Mouse (Mus musculus) embryonic facial prominence, embryonic 10.5 days (tissue): Measurements from ENCODE around the gene Hsd3b6. TPM values are rescaled to one million over a fixed set of nuclear protein-coding genes. Genes with fewer than 3 reads are reported as not detected.
"Not testable (repeated sequence)": the region's sequence is repeated elsewhere in the genome, so short reads cannot be mapped to it uniquely, and the experiment has no call there.

Experiments used
- DNase-seq: peaks from one replicate; pipeline ENCODE4 v3.0.0-alpha.2; 2017; ENCODE audit warnings: low spot score
- H3K27ac ChIP-seq: fragments of 300-500 bp; sonication (generic); replicated peaks from 2 replicates; pipeline ENCODE4 v1.5.1; 2016; ENCODE audit warnings: mild to moderate bottlenecking
- H3K27me3 ChIP-seq: fragments of 300-500 bp; sonication (generic); replicated peaks from 2 replicates; pipeline ENCODE4 v1.6.1; 2016; ENCODE audit warnings: low read depth, mild to moderate bottlenecking; ENCODE audit not compliant: poor library complexity, severe bottlenecking
- H3K36me3 ChIP-seq: fragments of 300-500 bp; sonication (generic); replicated peaks from 2 replicates; pipeline ENCODE4 v1.6.1; 2016; ENCODE audit warnings: mild to moderate bottlenecking, moderate library complexity
- H3K4me1 ChIP-seq: fragments of 300-500 bp; sonication (generic); 2 replicates; pipeline ENCODE4 v1.6.1; 2016
- H3K4me3 ChIP-seq: fragments of 300-500 bp; sonication (generic); 2 replicates; pipeline ENCODE4 v1.5.1; 2016; ENCODE audit warnings: mild to moderate bottlenecking, moderate library complexity
- H3K9me3 ChIP-seq: fragments of 300-500 bp; sonication (generic); 2 replicates; pipeline ENCODE4 v1.6.1; 2016; ENCODE audit warnings: mild to moderate bottlenecking
- WGBS: fragments of 180-500 bp; shearing (Covaris S2); methylation state at CpG from one replicate; pipeline ENCODE4 v1.1.7; 2016; 5-methylcytosine and 5-hydroxymethylcytosine counted together
- polyA plus RNA-seq: library from polyadenylated mRNA; unstranded; fragments of >200 nt; fragmentation: Nextera tagmentation; extraction: Ambion mirVana; gene quantifications from 2 replicates; pipeline ENCODE4 v1.2.1, GENCODE M21; 2016

The Hsd3b6 gene
- polyA plus RNA-seq, 1 experiment from 2014 or later, result 9.1 TPM

- H3K36me3 ChIP-seq, H3K27ac ChIP-seq, H3K9me3 ChIP-seq, DNase-seq, H3K4me3 ChIP-seq, H3K4me1 ChIP-seq, H3K27me3 ChIP-seq: not testable (repeated sequence)
- WGBS, result 64% methylated on average over 3 of the region's 3 CpGs
These were observed 9.2 kb downstream of the Hsd3b6 start for GRCm38 (mm10) chr3:98805032-98805431.

DNA sequence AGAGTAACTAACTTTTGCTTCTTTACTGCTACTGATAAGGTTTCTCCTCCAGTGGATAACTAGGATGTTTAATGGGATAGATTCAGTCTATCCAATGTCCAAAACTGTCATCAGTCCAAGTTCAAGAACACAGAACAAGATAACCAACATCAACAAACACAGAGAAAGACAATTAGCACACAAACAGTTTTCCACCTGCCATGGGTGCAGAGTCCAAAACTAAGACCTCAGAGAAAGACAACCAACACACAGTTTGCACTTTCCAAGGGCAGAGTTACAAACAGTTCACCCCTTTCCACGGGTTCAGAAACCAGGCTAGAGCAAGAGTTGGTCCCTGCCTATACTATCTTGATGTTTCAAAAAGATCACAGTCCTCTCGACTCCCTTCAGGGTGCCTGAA is 27.7 kb downstream of the Hsd3b6 start:
- Histone ChIP-seq H3K4me3 (no peak overlapping the region), H3K4me1 (no peaks in the 10 kb centered on the region), H3K36me3 (no peaks in the 10 kb centered on the region), H3K27me3 (no peaks in the 10 kb centered on the region), H3K9me3 (no peaks in the 10 kb centered on the region), H3K27ac (no peak overlapping the region)
- no peak for DNase-seq
- 71% methylated on average over 2 of the region's 2 CpGs for WGBS

DNA sequence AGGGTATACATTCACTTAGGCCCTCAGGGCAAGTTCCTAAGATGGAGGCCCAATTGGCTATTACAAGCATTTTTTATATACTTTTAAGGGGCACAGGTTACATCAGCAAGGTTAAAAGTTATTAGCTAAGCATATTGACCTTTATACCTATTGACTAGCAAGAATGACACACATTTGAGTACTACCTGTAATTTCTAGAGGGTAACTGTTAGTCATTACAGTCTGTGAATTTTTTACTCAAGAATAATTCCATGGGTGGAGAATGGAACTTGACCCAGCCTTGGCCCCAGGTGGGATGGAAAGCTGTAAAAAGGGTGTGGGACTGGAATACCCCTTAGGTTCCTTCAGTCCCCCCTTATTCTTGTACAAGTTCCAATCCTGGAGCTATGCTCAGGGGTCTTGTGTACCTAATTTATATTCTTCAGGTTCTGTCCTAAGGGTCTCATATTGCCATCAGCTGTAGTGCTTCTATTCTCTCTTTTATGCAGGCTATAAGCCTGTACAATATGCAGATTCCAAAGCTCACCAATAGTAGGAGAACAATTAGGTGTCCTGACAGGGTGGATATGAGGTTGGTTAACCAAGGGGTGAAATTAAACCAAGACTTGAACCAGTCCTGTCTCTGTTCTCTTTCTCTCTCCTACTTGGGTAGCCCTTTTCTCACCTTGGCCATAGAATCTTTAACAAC is 31.9 kb downstream of the Hsd3b6 start:
- no peaks in the 10 kb centered on the region for H3K4me1 ChIP-seq

DNA sequence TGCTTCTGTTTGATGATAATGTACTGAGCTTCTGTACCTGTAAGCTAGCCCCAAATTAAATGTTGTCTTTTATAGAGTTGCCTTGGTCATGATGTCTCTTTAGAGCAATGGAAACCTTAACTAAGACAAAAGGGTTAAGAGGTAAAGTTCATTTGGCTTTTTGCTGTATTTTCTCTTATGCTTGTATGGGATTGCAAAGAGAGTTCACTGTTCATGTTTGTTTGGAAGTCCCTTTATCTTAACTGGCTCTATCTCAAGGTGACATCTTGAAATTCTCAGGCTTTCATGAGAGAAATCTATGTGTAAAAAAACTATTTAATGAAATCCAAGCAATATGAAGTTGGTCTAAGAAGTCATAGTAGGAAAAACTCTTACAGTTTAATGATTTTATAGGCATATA is 33.3 kb downstream of the Hsd3b6 start:
- Histone ChIP-seq H3K9me3 (no peaks in the 10 kb centered on the region), H3K27ac (no peak overlapping the region), H3K4me3 (no peak overlapping the region), H3K27me3 (no peaks in the 10 kb centered on the region), H3K36me3 (no peaks in the 10 kb centered on the region), H3K4me1 (no peaks in the 10 kb centered on the region)
- DNase-seq, result no peak

More for the DNA sequence above, 31.9 kb downstream of the Hsd3b6 start:
- no peak for DNase-seq
- Histone ChIP-seq H3K27ac (no peak overlapping the region), H3K9me3 (no peaks in the 10 kb centered on the region), H3K27me3 (no peaks in the 10 kb centered on the region), H3K4me3 (no peak overlapping the region), H3K36me3 (no peaks in the 10 kb centered on the region)

GRCm38 (mm10) chr3:98764155-98764554 is 50.1 kb downstream of the Hsd3b6 start:
- DNase-seq, result no peak
- Histone ChIP-seq H3K36me3 (no peaks in the 10 kb centered on the region), H3K27ac (no peak overlapping the region), H3K9me3 (no peaks in the 10 kb centered on the region), H3K27me3 (no peaks in the 10 kb centered on the region), H3K4me3 (no peak overlapping the region), H3K4me1 (no peaks in the 10 kb centered on the region)

DNA sequence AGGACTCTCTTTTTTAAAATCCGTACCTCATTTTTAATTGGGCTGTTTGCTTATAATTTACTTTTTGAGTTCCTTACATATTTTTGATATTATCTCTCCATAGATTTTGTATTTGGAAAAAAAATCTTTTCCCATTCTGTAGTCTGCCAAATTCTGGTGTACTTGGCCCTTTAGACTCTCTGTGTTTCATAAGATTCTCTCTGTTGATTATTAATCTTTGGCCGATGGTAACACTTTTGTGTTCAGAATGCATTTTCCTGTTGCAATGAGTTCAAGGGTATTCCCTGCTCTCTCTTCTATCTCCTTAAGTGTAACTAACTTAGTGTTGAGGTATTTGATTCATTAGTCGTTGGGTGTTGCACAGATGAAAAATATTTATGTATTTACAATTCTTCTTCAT is 57.4 kb downstream of the Hsd3b6 start:
- no peaks in the 10 kb centered on the region for H3K4me1 ChIP-seq
- no peaks in the 10 kb centered on the region for H3K27me3 ChIP-seq
- H3K9me3 ChIP-seq, result no peaks in the 10 kb centered on the region
- H3K27ac ChIP-seq, result no peak overlapping the region
- WGBS, result 85% methylated on average over 3 of the region's 3 CpGs
- H3K36me3 ChIP-seq, result no peaks in the 10 kb centered on the region
- DNase-seq, result no peak
- H3K4me3 ChIP-seq, result no peak overlapping the region

Other genes starting within 250 kb of the Hsd3b6 start
- not detected in 2 replicates for gene Gm10681, start 225.6 kb downstream of the Hsd3b6 start, polyA plus RNA-seq
- gene Hsd3b5, start 184.2 kb downstream of the Hsd3b6 start, polyA plus RNA-seq, result not detected in 2 replicates
- gene Hsd3b2, start 89.9 kb downstream of the Hsd3b6 start, polyA plus RNA-seq, result 0.08 TPM in 1 of 2 replicates, not detected in the other
- 0.04 TPM in 1 of 2 replicates, not detected in the other for gene Hsd3b3, start 51.3 kb downstream of the Hsd3b6 start, polyA plus RNA-seq
- 0.22 TPM in 1 of 2 replicates, not detected in the other for gene Hsd3b1, start 45.4 kb upstream of the Hsd3b6 start, polyA plus RNA-seq
- not detected in 2 replicates for gene Hao2, start 78.8 kb upstream of the Hsd3b6 start, polyA plus RNA-seq